Mouse (Mus musculus) intestine, embryonic 16.5 days (tissue): ENCODE data around the gene Alox5. TPM values are rescaled to one million over a fixed set of nuclear protein-coding genes. Genes with fewer than 3 reads are reported as not detected.

ENCODE experiments used
- ATAC-seq: fragments of 200-750 bp; cut with Nextera tagmentation; 2 replicates; pipeline ENCODE4 v1.8.0; 2017; ENCODE audit warnings: moderate TSS enrichment, moderate library complexity
- H3K27ac ChIP-seq: fragments of 300-500 bp; sonication (generic); 2 replicates; pipeline ENCODE4 v1.5.1; 2014; ENCODE audit warnings: mild to moderate bottlenecking, low read length
- H3K27me3 ChIP-seq: fragments of 300-500 bp; sonication (generic); replicated peaks from 2 replicates; pipeline ENCODE4 v1.6.1; 2014; ENCODE audit warnings: low read length, control low read depth, mixed read lengths; ENCODE audit not compliant: control insufficient read depth, insufficient read depth
- H3K36me3 ChIP-seq: fragments of 300-500 bp; sonication (generic); 2 replicates; pipeline ENCODE4 v1.6.1; 2014; ENCODE audit warnings: low read length, control low read depth; ENCODE audit not compliant: control insufficient read depth, insufficient read depth
- H3K4me1 ChIP-seq: fragments of 300-500 bp; sonication (generic); 2 replicates; pipeline ENCODE4 v1.6.1; 2014; ENCODE audit warnings: low read length, control low read depth, mixed read lengths; ENCODE audit not compliant: control insufficient read depth, insufficient read depth
- H3K4me2 ChIP-seq: fragments of 300-500 bp; sonication (generic); 2 replicates; pipeline ENCODE4 v1.6.1; 2014; ENCODE audit warnings: low read depth, low read length, control low read depth
- H3K4me3 ChIP-seq: fragments of 300-500 bp; sonication (generic); 2 replicates; pipeline ENCODE4 v1.5.1; 2014; ENCODE audit warnings: mild to moderate bottlenecking, low read length
- H3K9ac ChIP-seq: fragments of 300-500 bp; sonication (generic); 2 replicates; pipeline ENCODE4 v1.6.1; 2014; ENCODE audit warnings: low read depth, low read length
- H3K9me3 ChIP-seq: fragments of 300-500 bp; sonication (generic); 2 replicates; pipeline ENCODE4 v1.6.1; 2016; ENCODE audit warnings: low read length, control low read depth; ENCODE audit not compliant: control insufficient read depth
- WGBS: fragments of 180-500 bp; shearing (Covaris S2); extraction: QIAGEN DNeasy Blood & Tissue Kit; methylation state at CpG from one replicate; pipeline ENCODE4 v1.1.7; 2014; 5-methylcytosine and 5-hydroxymethylcytosine counted together
- polyA plus RNA-seq: library from polyadenylated mRNA; unstranded; fragments of >200 nt; fragmentation: Nextera tagmentation; extraction: Ambion mirVana; gene quantifications from 2 replicates; pipeline ENCODE4 v1.2.1, GENCODE M21; 2015

The Alox5 gene
- polyA plus RNA-seq, 1 experiment from 2014 or later: 2.0 TPM

DNA sequence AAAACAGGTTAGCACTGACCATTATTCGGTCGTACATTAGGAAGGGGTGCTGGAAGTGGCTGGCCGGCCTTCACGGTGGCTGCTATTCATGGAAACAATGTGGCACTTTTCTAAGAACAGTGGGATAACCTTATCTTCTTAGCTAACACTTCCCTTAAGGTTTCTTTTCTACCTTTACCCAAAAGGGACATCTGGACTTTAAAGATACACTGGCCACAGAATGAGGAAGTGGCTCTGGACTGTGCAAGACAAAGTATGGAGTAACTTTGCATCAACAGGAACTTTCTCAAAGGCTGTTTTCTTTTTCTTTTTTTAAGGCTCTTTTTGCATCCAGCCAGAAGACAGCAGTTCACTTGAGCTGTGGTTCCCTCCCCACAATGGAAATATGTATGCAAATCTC is 2.2 kb downstream of the Alox5 start:
- Histone ChIP-seq H3K27ac (no peak overlapping the region), H3K4me2 (no peak overlapping the region), H3K9me3 (no peaks in the 10 kb centered on the region), H3K4me1 (0 out of 2 replicates have a peak, but pooled peaks cover 6% of the 10 kb centered on the region), H3K27me3 (peaks cover 29% of the 10 kb centered on the region), H3K36me3 (no peaks in the 10 kb centered on the region), H3K4me3 (no peak overlapping the region), H3K9ac (no peak overlapping the region)
- 74% methylated on average over 4 of the region's 4 CpGs for WGBS
- ATAC-seq: no peak

DNA sequence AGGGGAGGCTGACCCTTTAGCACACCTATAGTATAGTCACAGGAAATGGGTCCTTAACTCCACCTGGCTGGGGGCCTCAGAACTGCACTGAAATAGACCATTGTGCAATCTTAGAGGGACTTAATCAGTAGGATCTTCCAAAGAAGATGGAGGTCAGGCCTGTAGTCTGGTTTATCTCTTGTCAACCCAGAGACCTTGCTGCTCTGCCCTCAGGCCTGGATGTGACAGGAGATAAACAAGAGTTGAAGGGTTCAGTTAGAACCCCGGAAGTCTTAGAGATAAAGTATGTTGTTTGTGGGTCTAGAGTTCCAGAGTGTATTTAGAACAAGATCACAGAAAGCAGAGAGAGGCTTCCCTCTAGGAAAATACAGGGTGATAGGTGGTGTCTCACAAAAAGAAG is 4.5 kb downstream of the Alox5 start:
- H3K4me1 ChIP-seq: 0 out of 2 replicates have a peak, but pooled peaks cover 6% of the 10 kb centered on the region
- no peaks in the 10 kb centered on the region for H3K9me3 ChIP-seq
- no peaks in the 10 kb centered on the region for H3K36me3 ChIP-seq
- H3K9ac ChIP-seq: no peak overlapping the region
- H3K4me2 ChIP-seq: no peak overlapping the region
- H3K27me3 ChIP-seq: peaks cover 17% of the 10 kb centered on the region
- no peak overlapping the region for H3K27ac ChIP-seq
- no peak for ATAC-seq
- H3K4me3 ChIP-seq: no peak overlapping the region
- WGBS: 41% methylated on average over 1 of the region's 1 CpGs

DNA sequence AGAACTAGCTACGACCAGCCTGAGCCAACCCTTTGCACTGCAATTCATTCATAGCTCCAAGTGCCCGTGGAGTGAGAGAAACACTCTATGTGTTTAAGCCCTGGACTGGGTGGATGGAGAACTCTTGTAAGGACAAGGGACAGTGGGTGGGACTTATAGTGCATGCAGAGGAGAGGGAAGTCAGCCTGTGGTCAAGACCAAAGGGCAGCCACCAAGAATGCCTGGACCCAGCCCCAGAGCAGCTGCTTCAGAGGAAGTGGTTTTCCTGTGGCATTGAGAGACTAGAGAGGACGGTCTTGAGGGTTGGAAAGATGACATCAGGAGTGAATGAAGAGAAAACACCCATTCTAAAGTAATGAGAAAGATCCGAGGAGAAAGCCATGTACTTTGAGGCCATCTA is 5.2 kb downstream of the Alox5 start:
- H3K9ac ChIP-seq: no peak overlapping the region
- no peak overlapping the region for H3K27ac ChIP-seq
- H3K4me2 ChIP-seq: no peak overlapping the region
- H3K4me3 ChIP-seq: no peak overlapping the region
- WGBS: 67% methylated on average over 4 of the region's 4 CpGs
- no peaks in the 10 kb centered on the region for H3K9me3 ChIP-seq
- H3K4me1 ChIP-seq: 0 out of 2 replicates have a peak, but pooled peaks cover 5% of the 10 kb centered on the region
- ATAC-seq: no peak
- no peaks in the 10 kb centered on the region for H3K36me3 ChIP-seq
- H3K27me3 ChIP-seq: peaks cover 10% of the 10 kb centered on the region

DNA sequence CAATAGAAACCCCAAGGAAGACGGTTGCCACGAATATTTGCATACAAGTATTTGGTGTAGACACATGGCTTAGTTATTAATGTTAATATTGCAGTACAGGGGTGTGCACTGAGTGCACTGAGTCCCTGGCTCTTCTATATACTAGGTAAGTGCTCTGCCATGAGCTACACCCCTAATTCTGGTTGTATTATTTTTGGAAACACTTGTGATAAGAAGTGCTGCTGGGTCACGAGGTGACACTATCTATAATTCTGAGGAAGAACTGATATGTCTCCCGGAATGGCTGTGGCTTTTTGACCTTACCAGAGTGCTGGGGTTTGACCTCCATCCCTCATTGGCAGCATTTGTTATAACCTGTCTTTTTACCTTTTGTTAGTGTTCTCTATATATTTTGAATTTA is 20.1 kb downstream of the Alox5 start:
- WGBS: 64% methylated on average over 4 of the region's 4 CpGs
- Histone ChIP-seq H3K36me3 (no peaks in the 10 kb centered on the region), H3K27me3 (no peaks in the 10 kb centered on the region), H3K4me1 (no peaks in the 10 kb centered on the region), H3K4me3 (no peak overlapping the region), H3K9ac (no peak overlapping the region), H3K9me3 (no peaks in the 10 kb centered on the region), H3K27ac (no peak overlapping the region), H3K4me2 (no peak overlapping the region)
- no peak for ATAC-seq

DNA sequence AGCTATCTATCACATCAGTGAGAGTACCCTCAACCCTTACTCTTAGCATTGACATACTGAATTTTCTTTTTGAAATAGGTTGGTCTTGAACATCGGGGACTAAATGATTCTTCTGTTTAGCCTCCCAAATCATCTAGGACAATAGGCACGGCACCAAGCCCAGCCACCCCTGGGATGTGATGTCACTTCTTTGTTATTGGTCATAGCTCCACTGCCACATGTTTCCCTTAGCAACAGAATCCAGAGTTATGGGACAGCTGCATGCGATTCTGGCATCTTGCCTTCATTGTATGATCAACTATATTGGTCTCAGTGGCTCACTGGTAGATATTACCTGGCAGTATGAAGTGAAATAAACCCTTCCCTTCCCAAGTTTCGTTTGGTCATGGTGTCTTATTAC is 20.5 kb downstream of the Alox5 start:
- Histone ChIP-seq H3K36me3 (no peaks in the 10 kb centered on the region), H3K27me3 (no peaks in the 10 kb centered on the region), H3K27ac (no peak overlapping the region), H3K9ac (no peak overlapping the region), H3K4me2 (no peak overlapping the region), H3K4me1 (no peaks in the 10 kb centered on the region), H3K4me3 (no peak overlapping the region), H3K9me3 (no peaks in the 10 kb centered on the region)
- 79% methylated on average over 4 of the region's 4 CpGs for WGBS
- no peak for ATAC-seq

DNA sequence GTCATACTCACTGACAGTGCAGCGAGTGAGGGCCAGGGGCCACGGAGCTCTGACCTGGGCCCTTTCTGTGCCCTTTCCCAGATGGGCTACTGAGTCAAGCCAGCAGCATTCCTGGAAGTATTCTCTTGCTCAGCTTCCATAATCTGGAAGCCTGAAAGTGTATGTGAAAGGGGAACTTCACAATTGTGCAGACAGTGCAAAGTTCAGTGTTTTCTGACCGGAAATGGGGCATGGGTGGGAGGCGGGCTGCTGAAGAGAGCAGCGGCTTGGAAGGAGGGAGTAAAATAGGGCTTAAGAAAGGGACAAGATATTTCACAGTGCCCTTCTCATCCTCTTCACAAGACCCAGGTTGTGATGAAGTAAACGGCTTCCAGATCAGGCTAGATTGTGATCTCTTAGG is 21.4 kb downstream of the Alox5 start:
- Histone ChIP-seq H3K36me3 (no peaks in the 10 kb centered on the region), H3K4me1 (no peaks in the 10 kb centered on the region), H3K9me3 (no peaks in the 10 kb centered on the region), H3K27me3 (no peaks in the 10 kb centered on the region), H3K4me2 (no peak overlapping the region), H3K4me3 (no peak overlapping the region), H3K9ac (no peak overlapping the region), H3K27ac (no peak overlapping the region)
- 84% methylated on average over 6 of the region's 6 CpGs for WGBS
- ATAC-seq: no peak

DNA sequence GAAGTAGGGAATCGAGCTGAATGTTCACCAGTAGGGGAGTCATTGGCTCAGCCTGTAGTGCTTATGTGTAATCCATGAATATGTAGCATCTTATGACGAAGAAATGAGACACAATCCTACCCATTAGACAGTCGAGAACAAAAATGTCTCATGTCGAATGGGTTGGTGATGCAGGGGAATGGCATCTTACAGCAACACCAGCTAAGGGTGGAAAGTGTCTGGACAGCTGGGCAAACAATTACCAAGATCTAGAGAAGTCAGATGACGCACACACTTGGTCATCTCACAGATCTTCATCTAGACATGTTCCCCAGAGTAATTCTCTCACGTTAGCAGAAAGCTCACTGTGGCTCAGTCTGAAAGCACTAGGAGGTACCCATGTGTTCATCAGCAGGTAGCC is 22.1 kb downstream of the Alox5 start:
- WGBS: 77% methylated on average over 6 of the region's 6 CpGs
- Histone ChIP-seq H3K36me3 (no peaks in the 10 kb centered on the region), H3K27ac (no peak overlapping the region), H3K4me3 (no peak overlapping the region), H3K4me1 (no peaks in the 10 kb centered on the region), H3K9me3 (no peaks in the 10 kb centered on the region), H3K27me3 (no peaks in the 10 kb centered on the region), H3K4me2 (no peak overlapping the region), H3K9ac (no peak overlapping the region)
- no peak for ATAC-seq

DNA sequence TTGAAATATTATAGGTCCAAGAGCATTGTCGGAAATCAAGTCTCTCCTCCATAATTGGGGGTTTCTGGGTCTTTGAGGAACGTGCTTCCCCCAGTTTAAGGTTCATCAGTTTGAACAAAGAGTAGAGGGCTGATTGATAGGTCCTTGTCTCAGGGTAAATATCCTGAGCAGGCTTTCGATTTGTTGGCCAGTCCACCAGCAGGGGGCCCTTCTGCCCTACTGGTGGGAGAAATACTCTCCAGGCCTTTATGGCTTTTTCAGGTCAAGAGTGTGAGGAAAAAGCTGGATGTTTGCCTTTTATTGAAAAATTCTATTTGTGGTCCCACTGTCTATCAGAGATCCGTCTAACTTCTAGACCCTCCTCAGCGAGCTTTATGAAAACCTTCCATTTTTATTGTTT is 32.7 kb downstream of the Alox5 start:
- Histone ChIP-seq H3K27ac (no peak overlapping the region), H3K9ac (no peak overlapping the region), H3K27me3 (no peaks in the 10 kb centered on the region; the same call in 1 of the 2 replicates), H3K9me3 (no peaks in the 10 kb centered on the region), H3K4me2 (no peak overlapping the region), H3K36me3 (no peaks in the 10 kb centered on the region), H3K4me1 (no peaks in the 10 kb centered on the region), H3K4me3 (no peak overlapping the region)
- no peak for ATAC-seq
- 64% methylated on average over 5 of the region's 5 CpGs for WGBS

DNA sequence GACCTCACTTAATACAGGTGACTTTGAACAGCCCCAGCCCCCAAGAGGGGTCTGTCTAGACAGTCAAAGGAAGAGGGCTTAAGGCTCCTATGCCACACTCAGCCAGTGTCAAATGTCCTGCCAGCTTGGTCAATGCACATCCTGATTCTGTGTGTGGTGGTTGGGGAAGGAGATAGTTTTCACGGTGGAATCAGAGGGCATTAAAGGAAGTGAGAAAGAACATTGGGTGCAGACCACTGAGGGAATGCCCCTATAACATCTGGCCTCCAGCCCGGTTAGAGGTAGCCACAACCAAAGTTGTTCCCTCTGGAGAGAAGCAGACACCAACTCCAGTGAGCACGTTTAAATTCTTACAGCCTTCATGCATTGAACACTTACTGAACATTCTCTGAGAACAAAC is 33.4 kb downstream of the Alox5 start:
- no peak overlapping the region for H3K4me2 ChIP-seq
- H3K9me3 ChIP-seq: no peaks in the 10 kb centered on the region
- no peak overlapping the region for H3K4me3 ChIP-seq
- H3K9ac ChIP-seq: no peak overlapping the region
- H3K4me1 ChIP-seq: no peaks in the 10 kb centered on the region
- WGBS: 78% methylated on average over 3 of the region's 3 CpGs
- H3K36me3 ChIP-seq: no peaks in the 10 kb centered on the region
- ATAC-seq: no peak
- no peaks in the 10 kb centered on the region; the same call in 1 of the 2 replicates for H3K27me3 ChIP-seq
- no peak overlapping the region for H3K27ac ChIP-seq

DNA sequence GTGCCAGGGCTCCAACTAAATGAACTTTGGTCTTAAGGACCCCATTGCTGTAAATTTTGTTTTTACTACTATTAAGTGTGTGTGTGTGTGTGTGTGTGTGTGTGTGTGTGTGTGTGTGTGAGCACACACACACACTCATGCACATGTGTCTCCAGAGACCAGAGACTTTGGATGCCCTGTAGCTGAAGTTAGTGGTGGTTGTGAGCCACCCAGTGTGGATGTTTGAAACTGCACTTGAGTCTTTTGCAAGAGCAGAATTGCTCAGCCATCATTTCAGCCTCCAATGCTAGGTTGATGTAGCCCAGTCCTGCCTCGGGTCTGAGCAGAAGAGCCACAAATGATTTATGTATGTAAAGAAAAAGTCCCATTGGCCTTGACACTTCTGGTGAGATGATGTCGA is 37.3 kb downstream of the Alox5 start:
- WGBS: 37% methylated on average over 2 of the region's 2 CpGs
- Histone ChIP-seq H3K4me1 (no peaks in the 10 kb centered on the region), H3K4me3 (no peak overlapping the region), H3K27ac (no peak overlapping the region), H3K9me3 (no peaks in the 10 kb centered on the region), H3K36me3 (no peaks in the 10 kb centered on the region), H3K27me3 (no peaks in the 10 kb centered on the region; the same call in 1 of the 2 replicates), H3K9ac (no peak overlapping the region), H3K4me2 (no peak overlapping the region)
- ATAC-seq: no peak
